Mouse (Mus musculus) MEL (cell line): Measurements from ENCODE around the gene Trim41. TPM values are rescaled to one million over a fixed set of nuclear protein-coding genes. Genes with fewer than 3 reads are reported as not detected.
A peak's percentile ranks its signal among the peaks of the same experiment; 100 is the strongest.

ENCODE experiments used
- DNase-seq: peaks from one replicate; pipeline ENCODE4 v3.0.0; 2011; ENCODE audit warnings: low read depth, low spot score
- H3K27ac ChIP-seq: 2 replicates; pipeline ENCODE4 v1.5.1; 2012; ENCODE audit warnings: low read depth, mild to moderate bottlenecking, control low read depth, low read length, moderate library complexity; ENCODE audit not compliant: control insufficient read depth
- H3K27me3 ChIP-seq, 2 experiments: fragments of 150-350 bp in 1 of 2; sonication (generic) in 1 of 2; 2 replicates each; pipeline ENCODE4 v1.6.1; 2012; ENCODE audit warnings: low read length in 2 of 2, mild to moderate bottlenecking in 2 of 2, improper control_type of control experiment in 1 of 2, moderate library complexity in 1 of 2; ENCODE audit not compliant: insufficient read depth in 2 of 2, control insufficient read depth in 1 of 2
- H3K36me3 ChIP-seq, 2 experiments: 2 replicates each; pipeline ENCODE4 v1.6.1; 2012 to 2014; ENCODE audit warnings: low read length in 2 of 2, improper control_type of control experiment in 1 of 2, inconsistent platforms in 1 of 2, mild to moderate bottlenecking in 1 of 2; ENCODE audit not compliant: insufficient read depth in 2 of 2, control insufficient read depth in 1 of 2
- H3K4me1 ChIP-seq, 2 experiments: fragments of 150-350 bp in 1 of 2; sonication (generic) in 1 of 2; 2 replicates each; pipeline ENCODE4 v1.6.1; 2012; ENCODE audit warnings: low read length in 2 of 2, improper control_type of control experiment in 1 of 2, mild to moderate bottlenecking in 1 of 2; ENCODE audit not compliant: insufficient read depth in 2 of 2, control insufficient read depth in 1 of 2
- H3K4me3 ChIP-seq, 2 experiments: fragments of 150-350 bp in 1 of 2; sonication (generic) in 1 of 2; 2 replicates each; pipeline ENCODE4 v1.5.1; 2012; ENCODE audit warnings: low read depth in 2 of 2, low read length in 2 of 2, mild to moderate bottlenecking in 2 of 2, moderate library complexity in 2 of 2, control low read depth in 1 of 2, improper control_type of control experiment in 1 of 2; ENCODE audit not compliant: control insufficient read depth in 1 of 2, insufficient read depth in 1 of 2
- H3K79me2 ChIP-seq: 2 replicates; pipeline ENCODE4 v1.6.1; 2012; ENCODE audit warnings: mild to moderate bottlenecking, low read length, moderate library complexity; ENCODE audit not compliant: control insufficient read depth, poor library complexity, insufficient read depth
- H3K9ac ChIP-seq: 2 replicates; pipeline ENCODE4 v1.6.1; 2012; ENCODE audit warnings: low read depth, mild to moderate bottlenecking, control low read depth, low read length, moderate library complexity; ENCODE audit not compliant: control insufficient read depth, poor library complexity, severe bottlenecking
- H3K9me3 ChIP-seq: fragments of 150-350 bp; sonication (generic); replicated peaks from 2 replicates; pipeline ENCODE4 v1.6.1; 2012; ENCODE audit warnings: mild to moderate bottlenecking, low read length, improper control_type of control experiment, moderate library complexity; ENCODE audit not compliant: insufficient read depth
- CHD2 ChIP-seq: IDR thresholded peaks from 2 replicates; pipeline ENCODE4 v1.6.1; 2011; ENCODE audit warnings: low read length, improper control_type of control experiment
- E2F4 ChIP-seq: IDR thresholded peaks from 2 replicates; pipeline ENCODE4 v1.6.1; 2011; ENCODE audit warnings: low read depth, low read length, improper control_type of control experiment, borderline replicate concordance
- EP300 ChIP-seq, 2 experiments: IDR thresholded peaks; 2 replicates each; pipeline ENCODE4 v1.6.1; 2011; ENCODE audit warnings: improper control_type of control experiment in 2 of 2, low read length in 2 of 2, low read depth in 1 of 2, mild to moderate bottlenecking in 1 of 2
- GATA1 ChIP-seq: IDR thresholded peaks from 2 replicates; pipeline ENCODE4 v1.6.1; 2011; ENCODE audit warnings: low read depth, low read length, improper control_type of control experiment
- HCFC1 ChIP-seq: IDR thresholded peaks from 2 replicates; pipeline ENCODE4 v1.6.1; 2012; ENCODE audit warnings: low read depth, mild to moderate bottlenecking, inconsistent platforms, low read length, improper control_type of control experiment, moderate library complexity
- KAT2A ChIP-seq: conservative IDR thresholded peaks from 2 replicates; pipeline ENCODE4 v1.6.1; 2012; ENCODE audit warnings: low read depth, low read length, improper control_type of control experiment, inconsistent platforms
- MAFK ChIP-seq: IDR thresholded peaks from 2 replicates; pipeline ENCODE4 v1.6.1; 2011; ENCODE audit warnings: low read depth, mild to moderate bottlenecking, low read length, improper control_type of control experiment, borderline replicate concordance
- MAZ ChIP-seq: IDR thresholded peaks from 2 replicates; pipeline ENCODE4 v1.6.1; 2012; ENCODE audit warnings: low read depth, mild to moderate bottlenecking, inconsistent platforms, low read length, improper control_type of control experiment
- MEF2A ChIP-seq: IDR thresholded peaks from 2 replicates; pipeline ENCODE4 v1.6.1; 2014; ENCODE audit warnings: low read depth, mild to moderate bottlenecking, inconsistent platforms, low read length, improper control_type of control experiment; ENCODE audit not compliant: poor library complexity, insufficient replicate concordance, severe bottlenecking; ENCODE audit errors: extremely low read depth
- MXI1 ChIP-seq: IDR thresholded peaks from 2 replicates; pipeline ENCODE4 v1.6.1; 2011; ENCODE audit warnings: mild to moderate bottlenecking, low read depth, low read length, improper control_type of control experiment
- MYB ChIP-seq: IDR thresholded peaks from 2 replicates; pipeline ENCODE4 v1.6.1; 2011; ENCODE audit warnings: mild to moderate bottlenecking, low read depth, low read length, improper control_type of control experiment
- MYC ChIP-seq: IDR thresholded peaks from 2 replicates; pipeline ENCODE4 v1.6.1; 2011; ENCODE audit warnings: low read depth, mild to moderate bottlenecking, low read length, improper control_type of control experiment, moderate library complexity
- NELFE ChIP-seq: IDR thresholded peaks from 2 replicates; pipeline ENCODE4 v1.6.1; 2011; ENCODE audit warnings: low read depth, low read length, improper control_type of control experiment
- POLR2A ChIP-seq, 2 experiments: IDR thresholded peaks; 2 replicates each; pipeline ENCODE4 v1.6.1; 2011 to 2012; ENCODE audit warnings: low read length in 2 of 2, mild to moderate bottlenecking in 2 of 2, control low read depth in 1 of 2, improper control_type of control experiment in 1 of 2, low read depth in 1 of 2, moderate library complexity in 1 of 2; ENCODE audit not compliant: control insufficient read depth in 1 of 2, insufficient read depth in 1 of 2, poor library complexity in 1 of 2
- POLR2AphosphoS2 ChIP-seq: IDR thresholded peaks from 2 replicates; pipeline ENCODE4 v1.6.1; 2011; ENCODE audit warnings: low read length, improper control_type of control experiment
- RAD21 ChIP-seq: IDR thresholded peaks from 2 replicates; pipeline ENCODE4 v1.6.1; 2011; ENCODE audit warnings: mild to moderate bottlenecking, low read depth, low read length, improper control_type of control experiment
- SIN3A ChIP-seq: IDR thresholded peaks from 2 replicates; pipeline ENCODE4 v1.6.1; 2012; ENCODE audit warnings: low read length, improper control_type of control experiment, inconsistent platforms
- SMC3 ChIP-seq: IDR thresholded peaks from 2 replicates; pipeline ENCODE4 v1.6.1; 2011; ENCODE audit warnings: low read depth, low read length, improper control_type of control experiment
- TBP ChIP-seq: IDR thresholded peaks from 2 replicates; pipeline ENCODE4 v1.8.0; 2011; ENCODE audit warnings: low read depth, low read length, improper control_type of control experiment
- TCF12 ChIP-seq: IDR thresholded peaks from 2 replicates; pipeline ENCODE4 v1.6.1; 2014; ENCODE audit warnings: low read depth, mild to moderate bottlenecking, inconsistent platforms, low read length, improper control_type of control experiment, moderate library complexity
- UBTF ChIP-seq: IDR thresholded peaks from 2 replicates; pipeline ENCODE4 v1.6.1; 2012; ENCODE audit warnings: low read depth, mild to moderate bottlenecking, inconsistent platforms, low read length, improper control_type of control experiment, moderate library complexity, borderline replicate concordance; ENCODE audit not compliant: insufficient read depth
- USF1 ChIP-seq: IDR thresholded peaks from 2 replicates; pipeline ENCODE4 v1.6.1; 2014; ENCODE audit warnings: low read depth, mild to moderate bottlenecking, inconsistent platforms, low read length, improper control_type of control experiment, moderate library complexity
- USF2 ChIP-seq, 2 experiments: IDR thresholded peaks; 2 replicates each; pipeline ENCODE4 v1.6.1; 2011 to 2012; ENCODE audit warnings: improper control_type of control experiment in 2 of 2, low read length in 2 of 2, borderline replicate concordance in 1 of 2, inconsistent platforms in 1 of 2, low read depth in 1 of 2, mild to moderate bottlenecking in 1 of 2; ENCODE audit not compliant: insufficient read depth in 1 of 2
- ZC3H11A ChIP-seq: IDR thresholded peaks from 2 replicates; pipeline ENCODE4 v1.6.1; 2012; ENCODE audit warnings: low read depth, mild to moderate bottlenecking, inconsistent platforms, low read length, improper control_type of control experiment
- ZKSCAN1 ChIP-seq: IDR thresholded peaks from 2 replicates; pipeline ENCODE4 v1.6.1; 2012; ENCODE audit warnings: low read depth, mild to moderate bottlenecking, inconsistent platforms, low read length, improper control_type of control experiment, moderate library complexity
- ZMIZ1 ChIP-seq: IDR thresholded peaks from 2 replicates; pipeline ENCODE4 v1.6.1; 2012; ENCODE audit warnings: low read depth, mild to moderate bottlenecking, inconsistent platforms, low read length, improper control_type of control experiment, moderate library complexity
- ZNF384 ChIP-seq: IDR thresholded peaks from 2 replicates; pipeline ENCODE4 v1.6.1; 2012; ENCODE audit warnings: low read depth, mild to moderate bottlenecking, inconsistent platforms, low read length, improper control_type of control experiment
- polyA plus RNA-seq, 2 experiments: library from polyadenylated mRNA; stranded (reverse) in 1 of 2; unstranded in 1 of 2; fragments of >175 nt in 1 of 2; fragments of >200 nt in 1 of 2; gene quantifications; 2 replicates each; pipeline versions ENCODE4 v1.2.1 to v1.2.4; 2012; ENCODE audit warnings: low replicate concordance in 2 of 2, low read depth in 1 of 2; ENCODE audit not compliant: insufficient read length in 2 of 2, insufficient read depth in 1 of 2, missing spikeins in 1 of 2
- total RNA-seq: library from RNA; depleted of rRNA; stranded (reverse); fragments of 300-350 nt; gene quantifications from 2 replicates; pipeline ENCODE4 v1.2.3, GENCODE M21; 2012

Gene Trim41
- total and polyA plus RNA-seq, 3 experiments: 37.0 to 76.3 (median 56.4) TPM

GRCm38 (mm10) chr11:48808304-48808646 is 8.9 kb downstream of the Trim41 start:
- peaks cover 2 to 3% of the 10 kb centered on the region in 2 experiments; a peak in 1 of 4 replicates for H3K4me1 ChIP-seq
- DNase-seq: peak; percentile 58
- peaks cover 27 to 32% of the 10 kb centered on the region in 2 experiments for H3K36me3 ChIP-seq
- no peak overlapping the region for H3K27ac ChIP-seq
- no peak overlapping the region for H3K9ac ChIP-seq
- H3K79me2 ChIP-seq: peaks cover 11% of the 10 kb centered on the region; the same call in 1 of the 2 replicates
- TF ChIP-seq POLR2A (IDR thresholded peaks at IDR 0.05; ENCODE audit: control insufficient read depth in 1 of 2, insufficient read depth in 1 of 2, low read depth in 1 of 2, low read length in 2 of 2, poor library complexity in 1 of 2) (peak in 1 of 2 experiments; percentile 19; a peak in 2 of 4 replicates), MAFK (no peak), E2F4 (no peak), POLR2AphosphoS2 (peak; percentile 1; the same call in 1 of the 2 replicates), ZMIZ1 (peak; percentile 77), GATA1 (no peak), MYB (peak; percentile 49; the same call in 1 of the 2 replicates), MYC (no peak), TBP (no peak), USF1 (no peak), MAZ (no peak), SMC3 (peak; percentile 13)
- no peak overlapping the region for H3K4me3 ChIP-seq
- H3K9me3 ChIP-seq: no peaks in the 10 kb centered on the region
- no peaks in the 10 kb centered on the region for H3K27me3 ChIP-seq

DNA sequence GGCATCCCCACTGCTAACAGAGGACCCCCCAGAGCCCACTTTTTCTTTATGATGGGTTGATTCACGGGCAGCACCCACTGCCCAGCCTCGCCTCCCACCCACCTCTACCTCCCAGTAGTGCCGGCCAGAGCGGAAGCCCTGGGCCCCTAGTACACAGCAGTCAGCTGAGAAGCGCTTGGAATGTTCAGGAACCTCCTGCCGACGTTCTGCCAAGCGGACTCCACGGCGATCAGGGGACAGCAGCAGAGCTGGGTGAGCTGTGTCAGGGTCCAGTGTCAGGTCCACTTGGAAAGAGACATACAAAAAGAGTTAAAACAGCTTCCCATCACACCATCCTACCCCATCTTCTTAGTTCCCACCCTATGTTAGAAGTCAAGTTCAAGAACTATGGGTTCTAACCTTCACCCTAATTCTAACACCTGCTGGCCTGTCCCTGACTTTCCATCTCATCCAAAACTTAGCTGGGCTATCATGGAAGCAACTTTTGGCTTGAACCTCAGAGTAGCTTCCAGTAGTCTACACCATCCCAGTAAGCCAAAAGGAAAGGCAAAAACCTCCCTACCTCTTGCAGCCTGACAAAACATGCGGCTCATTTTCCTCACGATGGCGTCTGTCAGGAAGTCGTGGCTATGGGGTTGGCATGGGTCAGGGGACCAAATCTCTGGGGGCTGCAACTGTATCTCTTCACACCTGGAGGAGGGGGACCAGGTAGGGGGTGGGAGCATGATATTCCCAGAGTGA is 9.4 kb downstream of the Trim41 start:
- H3K4me3 ChIP-seq: no peak overlapping the region
- no peak overlapping the region for H3K9ac ChIP-seq
- peaks cover 32 to 37% of the 10 kb centered on the region in 2 experiments for H3K36me3 ChIP-seq
- no peak for TF ChIP-seq HCFC1
- no peak for TF ChIP-seq MEF2A
- no peak for TF ChIP-seq MAZ
- no peak for TF ChIP-seq ZMIZ1
- peak; percentile 33; the same call in 1 of the 2 replicates for TF ChIP-seq NELFE
- TF ChIP-seq TBP: no peak
- TF ChIP-seq MXI1: no peak
- TF ChIP-seq UBTF: no peak
- 0 out of 2 replicates have a peak, but pooled peaks have one; percentile 20 for TF ChIP-seq SIN3A
- no peak for TF ChIP-seq CHD2
- no peak for TF ChIP-seq ZC3H11A
- no peak for TF ChIP-seq KAT2A
- no peak for TF ChIP-seq TCF12
- TF ChIP-seq MAFK: no peak; the same call in 1 of the 2 replicates
- TF ChIP-seq ZKSCAN1: no peak
- TF ChIP-seq EP300 (IDR thresholded peaks at IDR 0.05; ENCODE audit: low read depth in 1 of 2, low read length in 2 of 2): no peak
- no peak for TF ChIP-seq USF1
- TF ChIP-seq POLR2A (IDR thresholded peaks at IDR 0.05; ENCODE audit: control insufficient read depth in 1 of 2, insufficient read depth in 1 of 2, low read depth in 1 of 2, low read length in 2 of 2, poor library complexity in 1 of 2): peak in 1 of 2 experiments; percentile 31; a peak in 2 of 4 replicates
- TF ChIP-seq ZNF384: no peak
- TF ChIP-seq USF2 (IDR thresholded peaks at IDR 0.05; ENCODE audit: borderline replicate concordance in 1 of 2, insufficient read depth in 1 of 2, low read depth in 1 of 2, low read length in 2 of 2): no peak
- no peak for TF ChIP-seq RAD21
- no peak for TF ChIP-seq GATA1
- peaks cover 16% of the 10 kb centered on the region for H3K79me2 ChIP-seq
- peak; percentile 73 for DNase-seq
- no peaks in the 10 kb centered on the region for H3K9me3 ChIP-seq
- H3K4me1 ChIP-seq: peaks cover 3 to 8% of the 10 kb centered on the region in 2 experiments; a peak in 1 of 4 replicates
- no peak overlapping the region for H3K27ac ChIP-seq
- H3K27me3 ChIP-seq: no peaks in the 10 kb centered on the region
